In genomic region chr19:16802707-16803106, GRCm38 (mm10) we compare ENCODE assay signal across 9 mouse cellular contexts. TPM values are rescaled to one million over a fixed set of nuclear protein-coding genes. Genes with fewer than 3 reads are reported as not detected.
DNase-seq lines count a peak whose midpoint lies in the region; ATAC-seq and TF ChIP-seq lines count a peak whose summit lies in the region.
"Had no signal": no experiment of that assay in that cellular context is flagged by ENCODE, and none has a peak within 500 bp of the region (broad histone marks: within the 10 kb centered on the region; RNA-seq: fewer than 3 reads in every experiment).

No protein-coding gene starts in this region.

- peak; percentile 68 for DNase-seq in hindbrain, embryonic 11.5 days (ENCODE audit: low spot score)
- DNase-seq in CD4-positive, CD25-positive, alpha-beta regulatory T cell, adult 2 months (ENCODE audit: low read depth, low spot score) = peak; percentile 72
- DNase-seq in embryo, embryonic 11.5 days (ENCODE audit: low read depth, low spot score) = peak; percentile 36
- peak; percentile 34 to 45 for DNase-seq in left cerebral cortex, adult 2 months (ENCODE audit: extremely low spot score in 1 of 2, low spot score in 2 of 2)
- peak; percentile 35 for DNase-seq in retina, postnatal 7 days (ENCODE audit: low read depth, low spot score)
- DNase-seq in spleen, adult 12 weeks (ENCODE audit: low spot score) = no peak

- WGBS in hindbrain, embryonic 11.5 days = 7% methylated on average over 3 of the region's 3 CpGs
- 2% methylated on average over 3 of the region's 3 CpGs for WGBS in hindbrain, embryonic 12.5 days

- no peaks in the 10 kb centered on the region for H3K9me3 ChIP-seq in hindbrain, embryonic 11.5 days (ENCODE audit: control insufficient read depth, low read length)
- no peaks in the 10 kb centered on the region for H3K9me3 ChIP-seq in hindbrain, embryonic 12.5 days (replicated peaks)
- H3K9me3 ChIP-seq: embryonic facial prominence, embryonic 13.5 days had no signal

- no peak overlapping the region for H3K27ac ChIP-seq in hindbrain, embryonic 11.5 days (ENCODE audit: low read depth, low read length)
- no peak overlapping the region for H3K27ac ChIP-seq in hindbrain, embryonic 12.5 days
- no peak overlapping the region for H3K27ac ChIP-seq in left cerebral cortex, adult 2 months
- H3K27ac ChIP-seq: embryonic facial prominence, embryonic 13.5 days had no signal

- no peaks in the 10 kb centered on the region for H3K27me3 ChIP-seq in hindbrain, embryonic 11.5 days (ENCODE audit: control insufficient read depth, insufficient read depth, low read length)
- no peaks in the 10 kb centered on the region for H3K27me3 ChIP-seq in hindbrain, embryonic 12.5 days
- H3K27me3 ChIP-seq: embryonic facial prominence, embryonic 13.5 days had no signal

- intact Hi-C loops in left cerebral cortex, adult 2 months (cut with DNase I) = loop anchor here (2.0 to 10.0 kb wide), 3 partner anchors 228 to 582 kb away; no protein-coding TSS in a partner anchor

- H3K4me2 ChIP-seq in hindbrain, embryonic 11.5 days (replicated peaks; ENCODE audit: low read depth, low read length) = no peak overlapping the region
- H3K4me2 ChIP-seq in hindbrain, embryonic 12.5 days (replicated peaks) = no peak overlapping the region
- H3K4me2 ChIP-seq: embryonic facial prominence, embryonic 13.5 days had no signal

- no peak overlapping the region for H3K9ac ChIP-seq in hindbrain, embryonic 11.5 days (ENCODE audit: low read depth, low read length)
- no peak overlapping the region for H3K9ac ChIP-seq in hindbrain, embryonic 12.5 days
- H3K9ac ChIP-seq: embryonic facial prominence, embryonic 13.5 days had no signal

- ATAC-seq in hindbrain, embryonic 11.5 days (ENCODE audit: low FRiP score) = no peak
- no peak for ATAC-seq in hindbrain, embryonic 12.5 days (ENCODE audit: low FRiP score)
- peak; percentile 46 for ATAC-seq in activated CD4-positive, CD25-positive, alpha-beta regulatory T cell, adult 4 months

- TF ChIP-seq CTCF in left cerebral cortex, adult 2 months (IDR thresholded peaks at IDR 0.05) = peak; percentile 83

- H3K36me3 ChIP-seq in hindbrain, embryonic 11.5 days (ENCODE audit: control insufficient read depth, insufficient read depth, low read length) = no peaks in the 10 kb centered on the region
- no peaks in the 10 kb centered on the region for H3K36me3 ChIP-seq in hindbrain, embryonic 12.5 days
- H3K36me3 ChIP-seq: embryonic facial prominence, embryonic 13.5 days had no signal

- H3K4me3 ChIP-seq in hindbrain, embryonic 11.5 days (ENCODE audit: low read depth, low read length) = no peak overlapping the region
- H3K4me3 ChIP-seq in hindbrain, embryonic 12.5 days = no peak overlapping the region
- no peak overlapping the region for H3K4me3 ChIP-seq in left cerebral cortex, adult 2 months
- H3K4me3 ChIP-seq: embryonic facial prominence, embryonic 13.5 days had no signal

- H3K4me1 ChIP-seq in hindbrain, embryonic 11.5 days (replicated peaks; ENCODE audit: control insufficient read depth, insufficient read depth, low read length) = no peaks in the 10 kb centered on the region
- H3K4me1 ChIP-seq in hindbrain, embryonic 12.5 days = no peaks in the 10 kb centered on the region
- H3K4me1 ChIP-seq: embryonic facial prominence, embryonic 13.5 days had no signal

RNA-seq across cellular contexts. Expression of gene Vps13a, which starts 22.0 kb away (rescaled TPM):
- 10.0 and 15.7 TPM in 2 replicates for polyA plus RNA-seq in hindbrain, embryonic 11.5 days (2014; fragmentation: Nextera tagmentation; extraction: Ambion mirVana)
- polyA plus RNA-seq in hindbrain, embryonic 12.5 days (2016; fragmentation: Nextera tagmentation; extraction: Ambion mirVana) = 10.6 and 10.7 TPM in 2 replicates
- 10 to 100 TPM; 33.4 to 43.5 TPM for polyA plus RNA-seq in activated CD4-positive, CD25-positive, alpha-beta regulatory T cell, adult 4 months (2017; shearing (Covaris generic))
- 10 to 100 TPM; 83.8 to 86.7 TPM for total RNA-seq in left cerebral cortex, adult 2 months (2021)
